Mouse (Mus musculus) kidney, postnatal 14 days (tissue): ENCODE data around the gene Fam107b.

Experiments
- DNase-seq: peaks from one replicate; pipeline ENCODE4 v3.0.0; 2022; ENCODE audit warnings: mixed read lengths

The Fam107b gene

GRCm38 (mm10) chr2:3570186-3570585, at the start of gene Fam107b:
TSS of gene Fam107b (plus strand) at chr2:3570488.
- no peak for DNase-seq

GRCm38 (mm10) chr2:3522558-3522957, 47.7 kb upstream of the Fam107b start:
- no peak for DNase-seq

GRCm38 (mm10) chr2:3526288-3526687, 44.0 kb upstream of the Fam107b start:
- DNase-seq, result no peak

- DNase-seq, result no peak
These were observed 28.8 kb upstream of the Fam107b start for GRCm38 (mm10) chr2:3541307-3542079.

- no peak for DNase-seq
These were observed 24.2 kb upstream of the Fam107b start for GRCm38 (mm10) chr2:3546055-3546454.

- DNase-seq, result peak; percentile 72
These were observed 23.7 kb upstream of the Fam107b start for GRCm38 (mm10) chr2:3546588-3546987.

- DNase-seq, result no peak
These were observed 318 bp downstream of the Fam107b start for GRCm38 (mm10) chr2:3570606-3571005.

- DNase-seq, result no peak
These were observed 3.6 kb downstream of the Fam107b start for GRCm38 (mm10) chr2:3573883-3574282.

GRCm38 (mm10) chr2:3575140-3575539, 4.9 kb downstream of the Fam107b start:
- DNase-seq, result no peak

GRCm38 (mm10) chr2:3576346-3576745, 6.1 kb downstream of the Fam107b start:
- DNase-seq, result peak; percentile 36

GRCm38 (mm10) chr2:3577216-3577615, 6.9 kb downstream of the Fam107b start:
- no peak for DNase-seq

- no peak for DNase-seq
These were observed 8.1 kb downstream of the Fam107b start for GRCm38 (mm10) chr2:3578180-3578902.

GRCm38 (mm10) chr2:3579316-3579902, 9.1 kb downstream of the Fam107b start:
- DNase-seq, result peak; percentile 18

GRCm38 (mm10) chr2:3582830-3583229, 12.5 kb downstream of the Fam107b start:
- DNase-seq, result no peak

GRCm38 (mm10) chr2:3585231-3585783, 15.0 kb downstream of the Fam107b start:
- no peak for DNase-seq

GRCm38 (mm10) chr2:3590086-3590915, 20.0 kb downstream of the Fam107b start:
- no peak for DNase-seq

GRCm38 (mm10) chr2:3590916-3591197, 20.6 kb downstream of the Fam107b start:
- DNase-seq, result no peak

- no peak for DNase-seq
These were observed 24.5 kb downstream of the Fam107b start for GRCm38 (mm10) chr2:3594663-3595318.

GRCm38 (mm10) chr2:3600421-3600820, 30.1 kb downstream of the Fam107b start:
- no peak for DNase-seq

GRCm38 (mm10) chr2:3602599-3602998, 32.3 kb downstream of the Fam107b start:
- DNase-seq, result no peak

GRCm38 (mm10) chr2:3603181-3603580, 32.9 kb downstream of the Fam107b start:
- DNase-seq, result no peak
